Mouse (Mus musculus): ENCODE results near the gene Eif5a2. TPM values are rescaled to one million over a fixed set of nuclear protein-coding genes. Genes with fewer than 3 reads are reported as not detected.
"Not testable (repeated sequence)": the region's sequence is repeated elsewhere in the genome, so short reads cannot be mapped to it uniquely, and the experiment has no call there.

Gene Eif5a2
- total and polyA plus RNA-seq, 2 experiments from 2014 or later = 9.2 to 23.7 TPM

- Histone ChIP-seq H3K4me3 (ENCODE audit: low read depth, low read length) (no peak overlapping the region), H3K36me3 (ENCODE audit: insufficient read depth, low read length) (no peaks in the 10 kb centered on the region), H3K9me3 (ENCODE audit: low read length) (no peaks in the 10 kb centered on the region), H3K4me2 (ENCODE audit: low read depth, low read length, poor library complexity, severe bottlenecking) (no peak overlapping the region), H3K9ac (replicated peaks; ENCODE audit: low read length, poor library complexity, severe bottlenecking) (no peak overlapping the region), H3K4me1 (ENCODE audit: insufficient read depth, low read length) (peaks cover 4% of the 10 kb centered on the region; the same call in 1 of the 2 replicates), H3K27ac (ENCODE audit: low read depth, low read length) (no peak overlapping the region), H3K27me3 (ENCODE audit: insufficient read depth, low read length) (no peaks in the 10 kb centered on the region)
- 89% methylated on average over 3 of the region's 3 CpGs for WGBS
- DNase-seq (ENCODE audit: low spot score) (no peak), ATAC-seq (ENCODE audit: low FRiP score) (no peak)
- TF ChIP-seq CTCF (IDR thresholded peaks at IDR 0.05) = no peak
These were observed 32.9 kb upstream of the Eif5a2 start for GRCm38 (mm10) chr3:28748151-28748550.

- no peak for TF ChIP-seq CTCF (IDR thresholded peaks at IDR 0.05)
- no peak for ATAC-seq (ENCODE audit: low FRiP score)
- H3K4me3 ChIP-seq (ENCODE audit: low read depth, low read length) = no peak overlapping the region
- no peak for DNase-seq (ENCODE audit: low spot score)
- no peaks in the 10 kb centered on the region for H3K9me3 ChIP-seq (ENCODE audit: low read length)
- no peak overlapping the region for H3K4me2 ChIP-seq (ENCODE audit: low read depth, low read length, poor library complexity, severe bottlenecking)
- no peak overlapping the region for H3K9ac ChIP-seq (replicated peaks; ENCODE audit: low read length, poor library complexity, severe bottlenecking)
- H3K36me3 ChIP-seq (ENCODE audit: insufficient read depth, low read length) = no peaks in the 10 kb centered on the region
- no peak overlapping the region for H3K27ac ChIP-seq (ENCODE audit: low read depth, low read length)
- no peaks in the 10 kb centered on the region for H3K4me1 ChIP-seq (ENCODE audit: insufficient read depth, low read length)
- H3K27me3 ChIP-seq (ENCODE audit: insufficient read depth, low read length) = no peaks in the 10 kb centered on the region
These were observed 32.1 kb upstream of the Eif5a2 start for GRCm38 (mm10) chr3:28748956-28749355.

- Histone ChIP-seq H3K36me3 (ENCODE audit: insufficient read depth, low read length) (no peaks in the 10 kb centered on the region), H3K4me3 (ENCODE audit: low read depth, low read length) (no peak overlapping the region), H3K9ac (replicated peaks; ENCODE audit: low read length, poor library complexity, severe bottlenecking) (no peak overlapping the region), H3K4me1 (ENCODE audit: insufficient read depth, low read length) (no peaks in the 10 kb centered on the region), H3K27ac (ENCODE audit: low read depth, low read length) (no peak overlapping the region), H3K4me2 (ENCODE audit: low read depth, low read length, poor library complexity, severe bottlenecking) (no peak overlapping the region), H3K27me3 (ENCODE audit: insufficient read depth, low read length) (no peaks in the 10 kb centered on the region), H3K9me3 (ENCODE audit: low read length) (no peaks in the 10 kb centered on the region)
- ATAC-seq (ENCODE audit: low FRiP score) (no peak), DNase-seq (ENCODE audit: low spot score) (no peak)
- TF ChIP-seq CTCF (IDR thresholded peaks at IDR 0.05) = no peak
- 69% methylated on average over 7 of the region's 7 CpGs for WGBS
These were observed 25.6 kb upstream of the Eif5a2 start for GRCm38 (mm10) chr3:28755477-28755876.

GRCm38 (mm10) chr3:28761225-28761789 lies 19.8 kb upstream of the Eif5a2 start:
- H3K9ac ChIP-seq (replicated peaks; ENCODE audit: low read length, poor library complexity, severe bottlenecking) = no peak overlapping the region
- no peaks in the 10 kb centered on the region for H3K36me3 ChIP-seq (ENCODE audit: insufficient read depth, low read length)
- H3K4me2 ChIP-seq (ENCODE audit: low read depth, low read length, poor library complexity, severe bottlenecking) = no peak overlapping the region
- no peaks in the 10 kb centered on the region for H3K9me3 ChIP-seq (ENCODE audit: low read length)
- no peaks in the 10 kb centered on the region for H3K4me1 ChIP-seq (ENCODE audit: insufficient read depth, low read length)
- ATAC-seq (ENCODE audit: low FRiP score) = no peak
- no peak overlapping the region for H3K27ac ChIP-seq (ENCODE audit: low read depth, low read length)
- WGBS = 82% methylated on average over 8 of the region's 8 CpGs
- TF ChIP-seq CTCF (IDR thresholded peaks at IDR 0.05) = no peak
- no peak overlapping the region for H3K4me3 ChIP-seq (ENCODE audit: low read depth, low read length)
- no peak for DNase-seq (ENCODE audit: low spot score)
- no peaks in the 10 kb centered on the region for H3K27me3 ChIP-seq (ENCODE audit: insufficient read depth, low read length)

- no peak overlapping the region for H3K9ac ChIP-seq (replicated peaks; ENCODE audit: low read length, poor library complexity, severe bottlenecking)
- H3K27ac ChIP-seq (ENCODE audit: low read depth, low read length) = no peak overlapping the region
- H3K9me3 ChIP-seq (ENCODE audit: low read length) = no peaks in the 10 kb centered on the region
- ATAC-seq (ENCODE audit: low FRiP score) (no peak), DNase-seq (ENCODE audit: low spot score) (no peak)
- 82% methylated on average over 4 of the region's 4 CpGs for WGBS
- H3K4me2 ChIP-seq (ENCODE audit: low read depth, low read length, poor library complexity, severe bottlenecking) = no peak overlapping the region
- no peak for TF ChIP-seq CTCF (IDR thresholded peaks at IDR 0.05)
- H3K4me1 ChIP-seq (ENCODE audit: insufficient read depth, low read length) = no peaks in the 10 kb centered on the region
- no peak overlapping the region for H3K4me3 ChIP-seq (ENCODE audit: low read depth, low read length)
- no peaks in the 10 kb centered on the region for H3K36me3 ChIP-seq (ENCODE audit: insufficient read depth, low read length)
- H3K27me3 ChIP-seq (ENCODE audit: insufficient read depth, low read length) = no peaks in the 10 kb centered on the region
These were observed 14.1 kb upstream of the Eif5a2 start for GRCm38 (mm10) chr3:28766935-28767334.

GRCm38 (mm10) chr3:28768222-28768621 lies 12.9 kb upstream of the Eif5a2 start:
- no peaks in the 10 kb centered on the region for H3K36me3 ChIP-seq (ENCODE audit: insufficient read depth, low read length)
- no peak for TF ChIP-seq CTCF (IDR thresholded peaks at IDR 0.05)
- H3K27ac ChIP-seq (ENCODE audit: low read depth, low read length) = no peak overlapping the region
- ATAC-seq (ENCODE audit: low FRiP score) (no peak), DNase-seq (ENCODE audit: low spot score) (no peak)
- 83% methylated on average over 3 of the region's 3 CpGs for WGBS
- H3K27me3 ChIP-seq (ENCODE audit: insufficient read depth, low read length) = no peaks in the 10 kb centered on the region
- H3K4me2 ChIP-seq (ENCODE audit: low read depth, low read length, poor library complexity, severe bottlenecking) = no peak overlapping the region
- H3K4me3 ChIP-seq (ENCODE audit: low read depth, low read length) = no peak overlapping the region
- H3K9ac ChIP-seq (replicated peaks; ENCODE audit: low read length, poor library complexity, severe bottlenecking) = no peak overlapping the region
- no peaks in the 10 kb centered on the region for H3K9me3 ChIP-seq (ENCODE audit: low read length)
- H3K4me1 ChIP-seq (ENCODE audit: insufficient read depth, low read length) = no peaks in the 10 kb centered on the region

- not testable (repeated sequence) for ATAC-seq (ENCODE audit: low FRiP score)
These were observed 8.2 kb upstream of the Eif5a2 start for GRCm38 (mm10) chr3:28772919-28773318.

More at GRCm38 (mm10) chr3:28772919-28773318, 8.2 kb upstream of the Eif5a2 start:
- H3K4me1 ChIP-seq (ENCODE audit: insufficient read depth, low read length); H3K4me3 ChIP-seq (ENCODE audit: low read depth, low read length); H3K27me3 ChIP-seq (ENCODE audit: insufficient read depth, low read length); H3K9ac ChIP-seq (replicated peaks; ENCODE audit: low read length, poor library complexity, severe bottlenecking); H3K9me3 ChIP-seq (ENCODE audit: low read length); H3K36me3 ChIP-seq (ENCODE audit: insufficient read depth, low read length); H3K27ac ChIP-seq (ENCODE audit: low read depth, low read length); DNase-seq (ENCODE audit: low spot score); H3K4me2 ChIP-seq (ENCODE audit: low read depth, low read length, poor library complexity, severe bottlenecking): not testable (repeated sequence)
- 71% methylated on average over 4 of the region's 4 CpGs for WGBS
